Comparison of ENCODE assay signal across 13 mouse cellular contexts in genomic region chr13:60528819-60529218, GRCm38 (mm10).
DNase-seq lines count a peak whose midpoint lies in the region; ATAC-seq and TF ChIP-seq lines count a peak whose summit lies in the region.
"Had no signal": no experiment of that assay in that cellular context is flagged by ENCODE, and none has a peak within 500 bp of the region (broad histone marks: within the 10 kb centered on the region; RNA-seq: fewer than 3 reads in every experiment).

No protein-coding gene starts in this region.

- WGBS in intestine, embryonic 15.5 days: 28% methylated on average over 1 of the region's 1 CpGs
- WGBS in intestine, postnatal 0 days: 25% methylated on average over 1 of the region's 1 CpGs
- 79% methylated on average over 1 of the region's 1 CpGs for WGBS in midbrain, embryonic 14.5 days

- H3K27me3 ChIP-seq in intestine, embryonic 15.5 days (replicated peaks): no peaks in the 10 kb centered on the region
- no peaks in the 10 kb centered on the region for H3K27me3 ChIP-seq in intestine, postnatal 0 days (replicated peaks; ENCODE audit: control insufficient read depth, insufficient read depth, low read length)
- no peaks in the 10 kb centered on the region for H3K27me3 ChIP-seq in midbrain, embryonic 14.5 days (ENCODE audit: control insufficient read depth, insufficient read depth, low read length)
- H3K27me3 ChIP-seq: limb, embryonic 13.5 days had no signal

- no peak overlapping the region for H3K9ac ChIP-seq in intestine, embryonic 15.5 days
- no peak overlapping the region for H3K9ac ChIP-seq in intestine, postnatal 0 days (ENCODE audit: low read depth, low read length)
- H3K9ac ChIP-seq in midbrain, embryonic 14.5 days (replicated peaks; ENCODE audit: low read length): no peak overlapping the region
- H3K9ac ChIP-seq: limb, embryonic 13.5 days had no signal

- ATAC-seq in intestine, embryonic 15.5 days: peak; percentile 25
- no peak for ATAC-seq in intestine, postnatal 0 days
- ATAC-seq in midbrain, embryonic 14.5 days (ENCODE audit: low FRiP score, low TSS enrichment): 0 out of 2 replicates have a peak, but pooled peaks have one; percentile 17

- H3K36me3 ChIP-seq in intestine, embryonic 15.5 days: no peaks in the 10 kb centered on the region
- no peaks in the 10 kb centered on the region for H3K36me3 ChIP-seq in intestine, postnatal 0 days (ENCODE audit: control insufficient read depth, insufficient read depth)
- no peaks in the 10 kb centered on the region for H3K36me3 ChIP-seq in midbrain, embryonic 14.5 days (ENCODE audit: control insufficient read depth, insufficient read depth, low read length)
- H3K36me3 ChIP-seq: limb, embryonic 13.5 days had no signal

- no peak overlapping the region for H3K4me3 ChIP-seq in intestine, embryonic 15.5 days (replicated peaks)
- H3K4me3 ChIP-seq in intestine, postnatal 0 days (ENCODE audit: low read depth, low read length): no peak overlapping the region
- H3K4me3 ChIP-seq in midbrain, embryonic 14.5 days (replicated peaks; ENCODE audit: low read depth, low read length): no peak overlapping the region
- H3K4me3 ChIP-seq: limb, embryonic 13.5 days had no signal

- no peak overlapping the region for H3K4me2 ChIP-seq in intestine, embryonic 15.5 days (replicated peaks)
- no peak overlapping the region for H3K4me2 ChIP-seq in intestine, postnatal 0 days (replicated peaks; ENCODE audit: low read depth)
- H3K4me2 ChIP-seq in midbrain, embryonic 14.5 days (ENCODE audit: low read length): no peak overlapping the region
- H3K4me2 ChIP-seq: limb, embryonic 13.5 days had no signal

- H3K27ac ChIP-seq in intestine, embryonic 15.5 days: no peak overlapping the region
- no peak overlapping the region for H3K27ac ChIP-seq in intestine, postnatal 0 days (ENCODE audit: low read depth, low read length)
- peak overlapping the region; percentile 64 for H3K27ac ChIP-seq in midbrain, embryonic 14.5 days (replicated peaks; ENCODE audit: low read depth, low read length)
- H3K27ac ChIP-seq: limb, embryonic 13.5 days had no signal

- TF ChIP-seq CTCF in intestine, postnatal 0 days (IDR thresholded peaks at IDR 0.05; ENCODE audit: low read depth): no peak

- DNase-seq in kidney, adult 18-20 months: peak; percentile 71
- peak; percentile 20 to 43 for DNase-seq in kidney, postnatal 4 days
- DNase-seq in midbrain, embryonic 14.5 days: no peak
- no peak for DNase-seq in thymus, postnatal 4 days
- no peak for DNase-seq in heart, adult 18-20 months
- no peak for DNase-seq in urinary bladder, adult 18-20 months (ENCODE audit: low spot score in 2 of 2)
- DNase-seq: cerebellum, adult 8-10 months; heart, postnatal 4 days; lung, postnatal 4 days; thymus, adult 2 months had no signal

- H3K9me3 ChIP-seq in intestine, embryonic 15.5 days: no peaks in the 10 kb centered on the region
- no peaks in the 10 kb centered on the region for H3K9me3 ChIP-seq in intestine, postnatal 0 days (ENCODE audit: control insufficient read depth)
- H3K9me3 ChIP-seq in midbrain, embryonic 14.5 days (ENCODE audit: control insufficient read depth, low read length): no peaks in the 10 kb centered on the region
- H3K9me3 ChIP-seq: limb, embryonic 13.5 days had no signal

- H3K4me1 ChIP-seq in intestine, embryonic 15.5 days (replicated peaks): no peaks in the 10 kb centered on the region
- H3K4me1 ChIP-seq in intestine, postnatal 0 days (replicated peaks; ENCODE audit: control insufficient read depth, insufficient read depth, low read length): no peaks in the 10 kb centered on the region
- H3K4me1 ChIP-seq in midbrain, embryonic 14.5 days (ENCODE audit: control insufficient read depth, insufficient read depth, low read length): peaks cover 5% of the 10 kb centered on the region; the same call in 1 of the 2 replicates
- H3K4me1 ChIP-seq: limb, embryonic 13.5 days had no signal

Comparison
In these comparisons a context has a peak if more than half of its experiments do, and no peak if none do; other contexts are left out.
1. DNase-seq: peak in kidney, adult 18-20 months (single experiment) and kidney, postnatal 4 days (2 of 2); none in midbrain, embryonic 14.5 days (single experiment), thymus, postnatal 4 days (single experiment), heart, adult 18-20 months (0 of 2) and urinary bladder, adult 18-20 months (0 of 2).